Mouse (Mus musculus) cortical plate, adult 2 months (tissue): ENCODE measurements around the gene Tlk2.

Experiments
- CTCF ChIP-seq: fragments of 200-500 bp; IDR thresholded peaks from 2 replicates; pipeline ENCODE4 v1.5.1; 2011; ENCODE audit warnings: mild to moderate bottlenecking, control low read depth, low read length; ENCODE audit not compliant: insufficient read depth; ENCODE audit errors: extremely low read depth
- POLR2A ChIP-seq: fragments of 200-500 bp; IDR thresholded peaks from 2 replicates; pipeline ENCODE4 v1.6.1; 2011; ENCODE audit warnings: mild to moderate bottlenecking, low read length, control low read depth; ENCODE audit not compliant: insufficient read depth; ENCODE audit errors: extremely low read depth

DNA sequence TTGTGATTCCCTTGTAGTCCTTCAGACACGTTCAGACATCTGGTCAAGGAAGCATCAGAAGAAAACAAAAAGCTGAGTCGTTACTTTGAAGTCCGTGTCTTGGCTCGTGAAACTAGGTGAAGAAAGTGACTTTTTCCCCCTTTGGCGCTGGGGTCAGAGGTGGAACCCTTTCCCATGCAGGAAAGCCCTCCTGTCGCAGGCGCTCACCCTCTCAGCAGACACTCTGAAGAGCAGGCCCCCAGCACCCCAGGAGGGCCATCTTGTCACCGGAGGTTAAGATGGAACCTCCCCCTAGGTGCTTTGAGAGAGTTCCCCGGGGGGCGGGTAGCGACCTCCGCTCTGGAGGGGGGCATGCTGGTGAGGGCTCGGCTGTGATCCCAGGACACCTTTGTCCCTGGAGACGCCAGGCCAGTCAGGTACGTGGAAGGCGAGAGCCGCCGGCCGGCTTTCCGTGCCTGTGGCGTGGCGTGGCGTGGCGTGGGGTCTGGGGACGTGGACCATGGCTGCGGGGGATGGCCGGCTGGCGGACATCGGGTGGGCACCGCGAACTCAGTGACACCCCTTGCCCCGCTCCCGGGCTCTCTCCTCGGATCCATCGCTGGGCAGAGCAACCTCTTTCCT is 2.0 kb downstream of the Tlk2 start:
- no peak for TF ChIP-seq POLR2A
- TF ChIP-seq CTCF: no peak
